Mouse (Mus musculus) small intestine, adult 2 months (tissue): ENCODE results near the gene Ccnl2. TPM values are rescaled to one million over a fixed set of nuclear protein-coding genes. Genes with fewer than 3 reads are reported as not detected.

Source experiments
- H3K27ac ChIP-seq: fragments of 200-500 bp; 2 replicates; pipeline ENCODE4 v1.5.1; 2012; ENCODE audit warnings: low read depth, low read length, control low read depth, inconsistent platforms; ENCODE audit not compliant: insufficient read depth
- H3K27me3 ChIP-seq: fragments of 200-500 bp; 2 replicates; pipeline ENCODE4 v1.6.1; 2012; ENCODE audit warnings: mild to moderate bottlenecking, moderate library complexity, low read length, inconsistent platforms; ENCODE audit not compliant: control insufficient read depth, insufficient read depth
- H3K36me3 ChIP-seq: fragments of 200-500 bp; 2 replicates; pipeline ENCODE4 v1.6.1; 2012; ENCODE audit warnings: mild to moderate bottlenecking, low read length, control low read depth, inconsistent platforms; ENCODE audit not compliant: control insufficient read depth, insufficient read depth
- H3K4me1 ChIP-seq: fragments of 200-500 bp; 2 replicates; pipeline ENCODE4 v1.6.1; 2012; ENCODE audit warnings: low read length, inconsistent platforms, mixed read lengths; ENCODE audit not compliant: control insufficient read depth, insufficient read depth, insufficient read length
- H3K4me3 ChIP-seq: fragments of 200-500 bp; 2 replicates; pipeline ENCODE4 v1.5.1; 2012; ENCODE audit warnings: low read depth, mild to moderate bottlenecking, control low read depth, inconsistent platforms, low read length, moderate library complexity
- CTCF ChIP-seq: fragments of 200-500 bp; IDR thresholded peaks from 2 replicates; pipeline ENCODE4 v1.5.1; 2012; ENCODE audit warnings: low read depth, mild to moderate bottlenecking, control low read depth, inconsistent platforms, low read length, moderate library complexity, mixed read lengths; ENCODE audit not compliant: insufficient replicate concordance, insufficient read length; ENCODE audit errors: extremely low read depth
- POLR2A ChIP-seq: fragments of 200-500 bp; IDR thresholded peaks from 2 replicates; pipeline ENCODE4 v1.6.1; 2012; ENCODE audit warnings: low read depth, mild to moderate bottlenecking, control low read depth, inconsistent platforms, low read length, moderate library complexity
- WGBS: fragments of 180-500 bp; shearing (Covaris S2); methylation state at CpG from one replicate; pipeline ENCODE4 v1.1.7; 2018; 5-methylcytosine and 5-hydroxymethylcytosine counted together
- polyA plus RNA-seq: library from polyadenylated mRNA; depleted of rRNA; stranded (reverse); fragments of >200 nt; gene quantifications from 2 replicates; pipeline ENCODE4 v1.2.3, GENCODE M21; 2012; rRNA removed

The Ccnl2 gene
- polyA plus RNA-seq, 1 experiment, result 31.3 TPM

DNA sequence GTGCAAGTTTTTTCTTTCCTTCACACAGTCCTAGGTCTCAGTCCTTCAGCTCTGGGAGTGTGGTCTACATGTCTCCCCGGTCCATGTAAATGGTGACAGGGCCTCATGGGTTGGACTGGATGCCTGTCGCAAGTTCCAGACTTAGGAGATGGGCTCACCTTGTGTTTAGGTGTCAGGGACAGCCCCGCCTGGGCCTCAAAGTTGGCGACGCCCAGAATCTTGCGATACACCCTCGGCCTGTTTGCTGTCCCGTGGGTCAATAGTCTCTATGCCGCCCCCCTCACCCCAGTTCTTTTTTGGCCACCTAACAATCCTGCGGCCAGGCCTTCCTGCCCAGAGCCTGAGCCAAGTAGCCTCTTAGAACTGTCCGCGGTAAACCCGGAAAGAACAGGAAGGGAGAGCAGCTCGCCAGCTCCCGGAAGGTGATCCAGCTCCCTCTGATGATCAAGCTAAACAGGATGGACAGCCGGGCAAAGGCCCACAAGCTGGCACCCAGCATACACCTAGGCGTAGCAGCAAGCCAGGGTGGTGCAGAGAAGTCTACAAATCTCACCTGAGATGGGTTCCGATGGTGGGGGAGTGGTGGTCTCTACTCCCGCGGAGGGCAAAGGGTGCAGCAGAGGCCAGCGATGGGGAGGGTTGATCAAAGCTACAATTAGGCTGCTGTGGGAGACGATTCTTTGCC is 56.5 kb downstream of the Ccnl2 start:
- H3K4me1 ChIP-seq, result no peaks in the 10 kb centered on the region; the same call in 1 of the 2 replicates
- H3K36me3 ChIP-seq, result peaks cover 29% of the 10 kb centered on the region
- no peak for TF ChIP-seq CTCF
- no peak for TF ChIP-seq POLR2A
- no peaks in the 10 kb centered on the region for H3K27me3 ChIP-seq
- H3K27ac ChIP-seq, result peak overlapping the region; percentile 53
- H3K4me3 ChIP-seq, result peak overlapping the region; percentile 92
- WGBS, result 3% methylated on average over 22 of the region's 22 CpGs

DNA sequence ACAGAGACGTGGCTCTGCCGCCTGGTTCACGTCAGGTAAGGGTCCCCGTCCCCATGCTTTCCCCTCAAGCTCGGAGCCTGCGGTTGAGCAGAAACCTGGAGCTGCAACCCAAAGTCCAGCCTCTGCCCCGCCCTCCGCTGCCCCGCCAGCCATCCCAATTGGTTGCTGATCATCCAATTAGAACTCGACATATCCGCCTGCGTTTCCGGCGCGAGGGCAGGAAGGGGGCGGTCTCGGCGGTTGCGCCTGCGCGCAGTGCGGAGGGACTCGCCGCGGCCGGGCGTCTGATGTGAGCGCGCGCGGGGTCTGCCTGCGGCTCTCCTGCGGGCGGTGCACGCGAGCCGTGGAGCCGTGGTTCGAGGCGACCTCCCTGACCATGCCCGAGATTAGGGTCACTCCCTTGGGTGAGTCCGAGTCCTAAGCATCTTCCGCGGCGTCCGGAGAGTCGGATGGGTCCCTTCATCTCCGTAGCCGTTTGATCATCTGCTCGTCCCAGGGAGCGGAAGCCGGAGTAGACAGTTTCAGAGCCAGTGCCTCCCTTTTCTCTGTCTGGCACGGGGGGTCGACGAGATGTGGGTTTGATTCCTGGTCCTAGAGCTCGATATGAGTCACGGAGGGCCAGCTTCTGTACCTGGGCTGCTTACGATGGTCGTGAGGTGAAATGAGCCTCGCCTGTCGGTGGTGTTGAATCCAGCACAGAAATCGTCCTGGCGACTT is 57.2 kb downstream of the Ccnl2 start, which contains the start of the genes Cptp and Ints11:
Gene Cptp, minus strand, starts transcription at position 124 of the 717 bp plus-strand sequence.
Gene Ints11, plus strand, starts transcription at position 230 of the 717 bp plus-strand sequence.
- Histone ChIP-seq H3K27me3 (no peaks in the 10 kb centered on the region), H3K36me3 (peaks cover 29% of the 10 kb centered on the region), H3K4me1 (no peaks in the 10 kb centered on the region; the same call in 1 of the 2 replicates), H3K27ac (peak within 1 kb of the TSS; percentile 53), H3K4me3 (peak within 1 kb of the TSS; percentile 92)
- TF ChIP-seq POLR2A (no peak; the same call in none of the 2 replicates), CTCF (no peak)
- under 1% methylated on average over 63 of the region's 63 CpGs for WGBS

DNA sequence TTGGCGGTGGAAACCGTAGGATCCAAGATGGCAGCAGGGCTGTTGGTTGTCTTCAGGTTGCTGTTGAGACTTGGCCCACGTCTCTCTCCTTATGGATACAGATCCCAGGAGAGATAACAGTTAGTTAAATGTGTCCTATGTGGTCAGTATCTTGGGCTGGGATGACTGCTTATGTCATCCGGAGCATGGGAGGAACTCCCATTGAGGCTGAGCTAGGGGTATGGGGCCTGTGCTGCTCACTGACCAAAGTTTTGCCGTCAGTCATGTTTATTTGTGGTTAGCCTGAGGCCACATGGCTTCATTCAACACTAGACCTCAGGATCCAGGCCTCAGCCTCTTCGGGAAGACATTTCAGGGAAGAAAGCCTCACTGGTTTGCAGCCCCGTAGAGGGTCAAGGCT is 59.1 kb downstream of the Ccnl2 start:
- Histone ChIP-seq H3K27ac (no peak overlapping the region), H3K27me3 (no peaks in the 10 kb centered on the region), H3K4me3 (no peak overlapping the region), H3K4me1 (no peaks in the 10 kb centered on the region; the same call in 1 of the 2 replicates), H3K36me3 (peaks cover 22% of the 10 kb centered on the region)
- WGBS, result 85% methylated on average over 7 of the region's 7 CpGs
- TF ChIP-seq POLR2A, result no peak
- TF ChIP-seq CTCF, result no peak

Other genes starting within 250 kb of the Ccnl2 start
- gene Slc35e2, start 211.1 kb upstream of the Ccnl2 start, polyA plus RNA-seq, result 14.2 and 20.1 TPM in 2 replicates
- 24.6 and 51.4 TPM in 2 replicates for gene Cdk11b, start 187.6 kb upstream of the Ccnl2 start, polyA plus RNA-seq
- not detected in 2 replicates for gene Gm10563, start 167.1 kb upstream of the Ccnl2 start, polyA plus RNA-seq
- 32.6 and 55.1 TPM in 2 replicates for gene Mmp23, start 159.1 kb upstream of the Ccnl2 start, polyA plus RNA-seq
- 46.3 and 85.4 TPM in 2 replicates for gene Mib2, start 143.3 kb upstream of the Ccnl2 start, polyA plus RNA-seq
- gene Fndc10, start 118.1 kb upstream of the Ccnl2 start, polyA plus RNA-seq, result 12.5 and 24.0 TPM in 2 replicates
- 87.2 and 140 TPM in 2 replicates for gene Ssu72, start 107.7 kb upstream of the Ccnl2 start, polyA plus RNA-seq
- gene Tmem240, start 77.7 kb upstream of the Ccnl2 start, polyA plus RNA-seq, result 0.53 and 0.80 TPM in 2 replicates
- gene Atad3a, start 51.4 kb upstream of the Ccnl2 start, polyA plus RNA-seq, result 57.3 and 65.5 TPM in 2 replicates
- gene Vwa1, start 37.8 kb upstream of the Ccnl2 start, polyA plus RNA-seq, result 18.5 and 125 TPM in 2 replicates
- gene Tmem88b, start 26.6 kb upstream of the Ccnl2 start, polyA plus RNA-seq, result 0.63 and 2.6 TPM in 2 replicates
- not detected in 2 replicates for gene Ankrd65, start 22.1 kb upstream of the Ccnl2 start, polyA plus RNA-seq
- 34.5 and 36.4 TPM in 2 replicates for gene Mrpl20, start 9.6 kb upstream of the Ccnl2 start, polyA plus RNA-seq
- 113 and 159 TPM in 2 replicates for gene Aurkaip1, start 18.8 kb downstream of the Ccnl2 start, polyA plus RNA-seq
- 67.9 and 98.1 TPM in 2 replicates for gene Mxra8, start 27.2 kb downstream of the Ccnl2 start, polyA plus RNA-seq
- gene Dvl1, start 34.9 kb downstream of the Ccnl2 start, polyA plus RNA-seq, result 111 and 153 TPM in 2 replicates
- gene Tas1r3, start 50.9 kb downstream of the Ccnl2 start, polyA plus RNA-seq, result 1.0 and 1.8 TPM in 2 replicates
- 65.7 and 69.1 TPM in 2 replicates for gene Cptp, start 57.0 kb downstream of the Ccnl2 start, polyA plus RNA-seq
- gene Ints11, start 57.1 kb downstream of the Ccnl2 start, polyA plus RNA-seq, result 15.0 and 26.0 TPM in 2 replicates
- gene Pusl1, start 79.3 kb downstream of the Ccnl2 start, polyA plus RNA-seq, result 25.2 and 30.8 TPM in 2 replicates
- 11.1 and 15.9 TPM in 2 replicates for gene Acap3, start 79.3 kb downstream of the Ccnl2 start, polyA plus RNA-seq
- 73.5 and 206 TPM in 2 replicates for gene Ube2j2, start 131.3 kb downstream of the Ccnl2 start, polyA plus RNA-seq
- gene C1qtnf12, start 149.8 kb downstream of the Ccnl2 start, polyA plus RNA-seq, result 47.8 and 186 TPM in 2 replicates
- 5.5 and 7.4 TPM in 2 replicates for gene B3galt6, start 180.2 kb downstream of the Ccnl2 start, polyA plus RNA-seq
- 44.0 and 80.5 TPM in 2 replicates for gene Sdf4, start 180.4 kb downstream of the Ccnl2 start, polyA plus RNA-seq
- 2.1 and 6.3 TPM in 2 replicates for gene Tnfrsf4, start 201.4 kb downstream of the Ccnl2 start, polyA plus RNA-seq
- 3.9 and 6.1 TPM in 2 replicates for gene Tnfrsf18, start 213.7 kb downstream of the Ccnl2 start, polyA plus RNA-seq
- gene Ttll10, start 246.9 kb downstream of the Ccnl2 start, polyA plus RNA-seq, result 5.2 and 9.1 TPM in 2 replicates